In genomic region chr7:114181391-114181790, GRCm38 (mm10) we compare ENCODE assay signal across 9 mouse cellular contexts.
DNase-seq lines count a peak whose midpoint lies in the region; ATAC-seq lines count a peak whose summit lies in the region.
"Had no signal": no experiment of that assay in that cellular context is flagged by ENCODE, and none has a peak within 500 bp of the region (broad histone marks: within the 10 kb centered on the region; RNA-seq: fewer than 3 reads in every experiment).

No protein-coding gene starts in this region.

- no peak overlapping the region for H3K9ac ChIP-seq in forebrain, embryonic 14.5 days (ENCODE audit: low read length)
- H3K9ac ChIP-seq in heart, embryonic 15.5 days: no peak overlapping the region
- no peak overlapping the region for H3K9ac ChIP-seq in lung, embryonic 15.5 days
- H3K9ac ChIP-seq: liver, embryonic 15.5 days had no signal

- H3K9me3 ChIP-seq in forebrain, embryonic 14.5 days (replicated peaks; ENCODE audit: control insufficient read depth, low read length): no peaks in the 10 kb centered on the region
- H3K9me3 ChIP-seq in heart, embryonic 15.5 days (replicated peaks): no peaks in the 10 kb centered on the region
- H3K9me3 ChIP-seq in lung, embryonic 15.5 days: no peaks in the 10 kb centered on the region
- H3K9me3 ChIP-seq: liver, embryonic 15.5 days had no signal

- H3K36me3 ChIP-seq in forebrain, embryonic 14.5 days (ENCODE audit: control insufficient read depth, insufficient read depth, low read length): no peaks in the 10 kb centered on the region
- H3K36me3 ChIP-seq in heart, embryonic 15.5 days: no peaks in the 10 kb centered on the region
- H3K36me3 ChIP-seq in lung, embryonic 15.5 days: no peaks in the 10 kb centered on the region
- H3K36me3 ChIP-seq: liver, embryonic 15.5 days had no signal

- H3K4me2 ChIP-seq in forebrain, embryonic 14.5 days (ENCODE audit: low read length): no peak overlapping the region
- H3K4me2 ChIP-seq in heart, embryonic 15.5 days: peak overlapping the region; percentile 22; the same call in 1 of the 2 replicates
- no peak overlapping the region for H3K4me2 ChIP-seq in lung, embryonic 15.5 days
- H3K4me2 ChIP-seq: liver, embryonic 15.5 days had no signal

- H3K4me1 ChIP-seq in forebrain, embryonic 14.5 days (ENCODE audit: control insufficient read depth, insufficient read depth, low read length): peaks cover 10% of the 10 kb centered on the region
- peaks cover 28% of the 10 kb centered on the region for H3K4me1 ChIP-seq in heart, embryonic 15.5 days (replicated peaks)
- peaks cover 16% of the 10 kb centered on the region for H3K4me1 ChIP-seq in lung, embryonic 15.5 days

- DNase-seq in B cell, adult 2 months: peak; percentile 18 to 24
- DNase-seq in brain, adult 2 months (ENCODE audit: low read depth, low spot score): peak; percentile 96
- DNase-seq in forebrain, embryonic 14.5 days (ENCODE audit: low spot score): peak; percentile 85
- peak; percentile 88 to 91 for DNase-seq in kidney, postnatal 25 days
- peak; percentile 71 for DNase-seq in retina, postnatal 1 day
- DNase-seq in urinary bladder, postnatal 10 days (ENCODE audit: low spot score): peak; percentile 47

- no peaks in the 10 kb centered on the region for H3K27me3 ChIP-seq in forebrain, embryonic 14.5 days (replicated peaks; ENCODE audit: control insufficient read depth, insufficient read depth, low read length)
- no peaks in the 10 kb centered on the region for H3K27me3 ChIP-seq in heart, embryonic 15.5 days
- H3K27me3 ChIP-seq in lung, embryonic 15.5 days: no peaks in the 10 kb centered on the region
- H3K27me3 ChIP-seq: liver, embryonic 15.5 days had no signal

- ATAC-seq in forebrain, embryonic 14.5 days: peak; percentile 92; the same call in 1 of the 2 replicates
- peak; percentile 89 for ATAC-seq in heart, embryonic 15.5 days (replicated peaks; ENCODE audit: insufficient number of reproducible peaks, insufficient read depth, low FRiP score, low read depth)
- ATAC-seq in lung, embryonic 15.5 days (ENCODE audit: borderline replicate concordance, extremely low read depth, low FRiP score, low TSS enrichment): peak; percentile 88

- WGBS in forebrain, embryonic 14.5 days: 28% methylated on average over 5 of the region's 5 CpGs
- 4% methylated on average over 5 of the region's 5 CpGs for WGBS in heart, embryonic 15.5 days
- 13% methylated on average over 5 of the region's 5 CpGs for WGBS in lung, embryonic 15.5 days

- no peak overlapping the region for H3K4me3 ChIP-seq in forebrain, embryonic 14.5 days (ENCODE audit: low read depth, low read length)
- no peak overlapping the region for H3K4me3 ChIP-seq in heart, embryonic 15.5 days
- H3K4me3 ChIP-seq in lung, embryonic 15.5 days: no peak overlapping the region
- H3K4me3 ChIP-seq: liver, embryonic 15.5 days had no signal

- H3K27ac ChIP-seq in forebrain, embryonic 14.5 days (ENCODE audit: low read depth, low read length): peak overlapping the region; percentile 48; the same call in 1 of the 2 replicates
- peak overlapping the region; percentile 80 for H3K27ac ChIP-seq in heart, embryonic 15.5 days
- H3K27ac ChIP-seq in lung, embryonic 15.5 days: peak overlapping the region; percentile 57
- H3K27ac ChIP-seq: liver, embryonic 15.5 days had no signal

Comparison
In these comparisons a context has a peak if more than half of its experiments do, and no peak if none do; other contexts are left out.
1. DNase-seq: peak in every context shown above with its lines; median percentile 96 in brain, adult 2 months; 90 in kidney, postnatal 25 days; 85 in forebrain, embryonic 14.5 days; 71 in retina, postnatal 1 day; 47 in urinary bladder, postnatal 10 days; 21 in B cell, adult 2 months.